Mouse (Mus musculus) heart, postnatal 4 days (tissue): ENCODE measurements around the gene Slc25a34. TPM values are rescaled to one million over a fixed set of nuclear protein-coding genes. Genes with fewer than 3 reads are reported as not detected.

Experiments used
- DNase-seq: peaks from one replicate; pipeline ENCODE4 v3.0.0; 2021
- total RNA-seq, 2 experiments: library from RNA; stranded (reverse); gene quantifications; 2 replicates each; pipeline ENCODE4 v1.2.3; 2021

Slc25a34 gene
- 10 to 100 TPM; 32.5 to 33.6 TPM for total RNA-seq

DNA sequence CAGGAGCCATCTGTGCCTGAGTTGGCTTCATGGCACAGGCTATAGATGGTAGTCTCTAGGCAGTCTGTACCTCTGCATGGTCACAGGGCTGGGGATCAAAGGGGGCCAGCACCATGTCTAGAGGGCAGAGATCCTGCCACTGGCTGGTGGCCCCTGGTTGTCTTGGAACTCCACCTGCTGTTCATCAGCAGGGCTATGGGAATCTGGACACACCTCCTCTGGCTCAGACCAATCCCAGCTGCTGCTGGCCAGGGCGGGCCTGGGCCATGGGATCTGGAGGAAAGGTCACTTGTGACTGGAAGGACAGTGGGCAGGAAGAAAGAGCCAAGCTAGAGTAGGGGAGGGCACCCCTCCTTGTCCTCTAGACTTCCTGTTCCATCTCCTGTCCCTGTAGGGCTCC, at the start of gene Slc25a34:
TSS of gene Slc25a34 (minus strand) at position 156 of the 400 bp plus-strand sequence.
- DNase-seq: peak; percentile 83

GRCm38 (mm10) chr4:141672325-141672724, 48.7 kb upstream of the Slc25a34 start:
- DNase-seq: no peak

DNA sequence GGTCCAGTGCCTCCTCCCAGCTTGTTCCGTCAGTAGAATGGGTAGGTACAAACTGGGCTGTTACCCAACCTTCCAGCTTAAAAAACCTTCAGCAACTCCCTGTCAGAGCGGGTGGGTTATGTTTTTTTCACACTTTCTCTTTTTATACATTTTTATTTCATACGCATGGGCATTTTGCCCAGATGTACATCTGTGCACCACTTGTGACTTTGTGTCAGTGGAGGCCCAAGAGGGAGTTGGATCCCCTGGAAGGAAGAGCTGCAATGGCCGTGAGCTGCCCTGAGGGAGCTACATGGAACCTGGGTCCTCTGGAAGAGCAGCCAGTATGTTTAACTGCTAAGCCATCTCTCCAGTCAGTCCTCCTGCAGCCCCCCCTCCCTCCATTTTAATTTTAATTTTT, 47.8 kb upstream of the Slc25a34 start:
- DNase-seq: no peak

DNA sequence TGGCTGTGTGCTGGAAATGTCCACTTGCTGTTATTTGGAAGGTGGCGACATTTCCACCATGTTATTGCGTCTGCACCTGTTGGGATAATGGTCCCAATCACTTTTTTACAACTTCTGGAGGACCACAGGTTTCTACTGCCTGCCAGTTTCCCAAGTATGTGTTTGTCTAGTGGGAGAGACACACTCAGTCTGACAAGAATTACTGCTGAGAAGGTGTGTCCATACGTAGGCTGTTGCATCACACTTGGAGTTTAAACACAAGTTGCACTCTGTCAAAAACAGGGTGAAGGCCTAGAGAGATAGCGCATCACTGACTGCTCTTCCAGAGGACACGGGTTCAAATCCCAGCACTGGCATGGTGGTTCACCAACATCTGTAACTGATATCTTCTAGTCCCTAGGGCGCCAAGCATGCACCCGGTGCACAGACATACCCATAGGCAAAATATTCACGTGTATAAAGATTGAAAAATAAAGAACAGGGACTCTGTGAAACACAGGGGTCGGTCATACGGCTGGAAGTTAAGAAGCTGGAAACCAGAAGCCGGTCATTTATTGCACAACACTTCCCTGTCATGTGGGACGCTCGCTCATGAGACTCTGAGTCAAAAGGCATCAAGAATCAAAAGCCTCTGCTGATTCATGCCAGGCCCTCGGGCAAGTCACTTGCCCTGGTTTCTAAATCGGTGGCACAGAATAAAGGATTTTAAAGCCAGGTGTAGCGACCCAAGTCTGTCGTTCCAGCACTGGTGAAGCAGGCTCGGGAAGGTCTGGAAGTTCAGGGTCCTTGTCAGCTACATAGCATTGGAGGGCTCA, 46.5 kb upstream of the Slc25a34 start:
- no peak for DNase-seq

GRCm38 (mm10) chr4:141664799-141665198, 41.2 kb upstream of the Slc25a34 start, which contains the start of gene Plekhm2:
TSS of gene Plekhm2 (minus strand) at chr4:141664899.
- DNase-seq: no peak

DNA sequence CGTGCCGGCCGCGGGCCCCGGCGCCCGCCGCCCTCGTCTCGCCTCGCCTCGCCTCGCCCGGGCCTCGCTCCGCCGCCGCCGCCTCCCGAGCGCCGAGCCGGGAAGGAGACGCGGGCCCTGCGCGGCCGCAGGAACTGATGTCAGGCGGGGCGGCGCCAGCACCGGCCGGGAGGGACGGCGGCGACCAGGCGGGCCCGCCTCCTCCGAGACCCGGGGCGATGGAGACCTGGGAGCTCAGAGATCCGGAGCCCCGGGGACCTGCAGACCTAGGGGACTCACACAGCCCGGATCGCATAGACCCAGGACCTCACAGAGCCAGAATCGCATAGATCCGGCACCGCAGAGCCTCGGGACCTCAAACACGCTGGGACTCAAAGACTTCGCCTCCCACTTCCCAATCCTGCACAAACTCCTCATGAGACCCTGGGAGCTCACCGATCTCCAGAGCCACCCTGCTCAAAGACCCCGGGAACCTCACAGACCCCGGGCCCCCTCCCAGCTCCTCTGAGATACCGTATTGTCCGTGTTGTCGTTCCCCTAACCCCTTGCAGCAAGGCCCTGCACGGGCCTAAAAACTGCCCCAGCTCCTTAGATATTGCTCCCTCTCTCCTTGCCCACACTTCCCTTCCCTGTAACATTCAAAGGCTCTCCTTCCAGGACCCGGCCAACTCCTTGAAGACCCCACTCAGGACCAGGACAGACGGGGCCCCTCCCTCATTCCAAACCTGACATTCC, 40.6 kb upstream of the Slc25a34 start:
- peak; percentile 81 for DNase-seq

DNA sequence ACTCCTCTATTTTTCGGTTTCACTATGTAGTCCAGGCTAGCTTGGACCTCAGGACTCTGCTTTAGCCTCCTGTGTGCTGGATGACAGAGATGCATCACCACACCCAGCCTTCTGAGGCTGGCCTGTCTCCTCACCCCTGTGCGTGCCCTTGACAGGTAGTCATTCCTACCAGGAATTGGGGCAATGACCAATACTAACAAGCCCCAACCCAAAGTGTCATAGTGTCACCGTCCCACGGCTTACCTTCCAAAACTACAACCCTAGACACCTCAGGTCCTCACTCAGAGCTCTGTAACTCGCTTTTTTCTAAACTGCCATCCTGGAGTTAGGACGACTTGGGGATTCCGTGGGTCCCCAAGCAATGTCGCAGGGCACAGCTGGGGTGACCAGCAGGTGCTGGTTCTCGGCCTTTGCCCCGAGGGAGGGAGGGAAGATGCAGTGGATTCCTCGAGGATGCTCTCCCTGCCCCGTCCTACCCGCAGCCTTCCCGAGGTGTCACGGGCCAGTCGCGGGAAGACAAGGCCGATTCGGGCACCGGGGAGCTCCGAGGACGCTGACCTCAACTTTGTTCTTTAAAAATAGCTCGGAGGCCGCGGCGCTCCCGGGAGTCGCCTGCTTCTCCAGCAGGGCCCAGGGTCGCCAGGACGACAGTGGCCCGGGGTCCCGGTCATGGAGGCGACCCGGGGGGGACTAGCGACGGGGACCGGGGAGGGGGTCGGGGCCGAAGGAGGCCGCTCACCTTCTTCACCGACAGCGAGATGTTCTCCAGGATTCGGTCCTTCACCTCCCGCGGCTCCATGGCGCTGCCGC, 39.7 kb upstream of the Slc25a34 start:
- DNase-seq: peak; percentile 63

- no peak for DNase-seq
Measured at GRCm38 (mm10) chr4:141660884-141661283, 37.3 kb upstream of the Slc25a34 start.

DNA sequence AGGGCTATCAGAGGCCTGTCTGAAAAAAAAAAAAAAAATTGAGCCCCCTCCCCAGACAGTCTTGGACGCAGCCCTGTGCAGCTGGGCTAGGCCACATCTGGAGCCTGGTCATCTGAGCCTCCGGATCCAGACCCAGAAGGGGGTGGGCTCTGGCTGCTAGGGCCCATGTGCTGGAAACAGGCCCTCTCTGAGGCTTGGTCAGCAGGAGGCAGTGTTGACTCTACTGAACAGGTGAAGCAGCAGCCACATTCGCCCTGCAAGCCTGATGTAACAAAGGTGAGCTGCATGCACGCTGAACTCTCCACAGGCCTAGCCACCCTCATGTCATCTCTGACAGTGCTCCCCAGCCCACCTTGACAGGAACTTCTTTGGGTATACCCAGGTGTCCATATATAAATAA, 36.1 kb upstream of the Slc25a34 start:
- peak; percentile 53 for DNase-seq

DNA sequence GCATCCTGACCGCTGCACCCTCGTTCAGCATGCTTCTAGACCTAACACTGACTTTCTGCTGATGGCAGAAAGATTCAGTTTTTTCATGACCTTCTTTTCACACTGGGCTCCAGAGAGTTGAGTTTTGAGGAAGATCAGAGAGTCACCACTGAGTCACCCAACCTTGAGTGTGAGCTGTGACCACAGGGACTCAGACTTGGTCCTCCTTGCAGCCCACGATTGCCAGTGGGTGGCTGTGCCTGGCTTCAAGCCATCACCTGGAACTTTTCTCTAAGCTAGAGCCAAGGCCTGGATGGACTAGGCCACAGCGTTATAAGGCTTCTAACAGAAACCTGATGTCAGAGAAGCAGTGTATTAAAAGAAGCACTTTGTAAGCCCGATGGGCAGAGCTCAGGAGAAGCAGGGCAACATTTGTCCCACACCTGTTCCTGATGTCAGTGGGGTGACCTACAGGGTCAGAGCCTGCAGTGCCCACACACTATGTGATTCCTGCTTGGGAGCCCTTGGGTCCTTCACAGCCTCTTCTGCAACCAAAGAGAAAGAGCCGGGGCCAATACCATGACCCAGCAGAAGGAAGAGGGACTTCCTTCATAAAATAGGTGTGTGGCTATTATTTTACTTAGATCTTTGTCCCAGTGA, 35.3 kb upstream of the Slc25a34 start:
- no peak for DNase-seq

GRCm38 (mm10) chr4:141656932-141657331, 33.3 kb upstream of the Slc25a34 start:
- no peak for DNase-seq

- no peak for DNase-seq
Measured at GRCm38 (mm10) chr4:141655908-141656608, 32.4 kb upstream of the Slc25a34 start.

DNA sequence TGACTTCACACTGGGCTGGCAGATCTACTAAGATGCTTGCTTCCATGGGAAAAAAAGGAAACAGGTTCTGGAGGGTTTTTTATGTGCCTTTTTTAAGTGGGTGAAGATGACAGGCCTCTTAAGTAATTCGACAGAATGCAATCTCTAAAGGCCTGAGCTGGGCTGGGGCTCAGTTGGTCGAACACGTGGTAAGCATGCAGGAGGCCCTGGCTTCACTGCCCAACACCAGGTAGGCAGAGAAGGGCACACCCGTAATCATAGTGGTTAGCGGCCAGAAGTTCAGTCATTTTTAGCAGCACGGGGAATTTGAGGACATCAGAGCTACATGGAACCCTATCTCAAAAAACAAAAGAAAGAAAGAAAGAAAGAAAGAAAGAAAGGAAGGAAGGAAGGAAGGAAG, 30.9 kb upstream of the Slc25a34 start:
- DNase-seq: no peak

- DNase-seq: no peak
Measured at GRCm38 (mm10) chr4:141653813-141654212, 30.2 kb upstream of the Slc25a34 start.

DNA sequence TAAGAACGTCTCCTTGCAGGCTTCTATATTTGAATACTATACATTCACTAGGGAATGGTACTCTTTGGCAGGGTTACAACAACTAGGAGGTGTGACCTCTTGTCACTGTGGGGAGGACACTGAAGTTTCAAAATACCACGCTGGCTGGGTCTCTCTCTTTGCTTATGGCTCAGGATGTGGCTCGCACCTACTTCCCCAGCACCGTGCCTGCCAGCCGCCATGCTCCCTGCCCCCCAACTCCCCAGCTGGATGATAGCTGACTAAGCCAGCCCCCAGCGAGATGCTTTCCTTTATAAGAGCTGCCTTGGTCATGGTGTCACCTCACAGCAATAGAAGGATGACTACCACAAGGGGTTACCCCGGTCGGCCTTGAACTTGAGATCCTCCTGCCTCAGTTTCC, 29.4 kb upstream of the Slc25a34 start:
- no peak for DNase-seq

GRCm38 (mm10) chr4:141651944-141652343, 28.3 kb upstream of the Slc25a34 start:
- no peak for DNase-seq

DNA sequence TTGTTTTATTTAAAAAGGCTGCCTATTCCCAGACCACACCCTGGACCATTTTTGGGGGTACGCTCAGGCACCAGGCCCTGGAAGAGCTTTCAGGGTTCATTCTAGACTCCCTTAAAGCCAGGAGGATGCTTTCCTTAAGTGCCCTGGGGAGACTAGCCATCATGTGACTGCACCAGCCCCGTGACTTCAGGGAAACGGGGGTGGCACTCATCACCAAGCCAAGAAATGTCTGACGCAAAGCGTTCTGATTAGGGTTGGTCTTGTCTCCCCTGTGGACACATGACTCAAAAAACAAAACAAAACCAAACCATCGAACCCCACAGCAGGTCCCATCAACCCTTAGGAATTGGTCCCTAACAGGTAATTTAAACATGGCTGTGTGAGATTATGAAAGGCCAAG, 27.7 kb upstream of the Slc25a34 start:
- DNase-seq: no peak

DNA sequence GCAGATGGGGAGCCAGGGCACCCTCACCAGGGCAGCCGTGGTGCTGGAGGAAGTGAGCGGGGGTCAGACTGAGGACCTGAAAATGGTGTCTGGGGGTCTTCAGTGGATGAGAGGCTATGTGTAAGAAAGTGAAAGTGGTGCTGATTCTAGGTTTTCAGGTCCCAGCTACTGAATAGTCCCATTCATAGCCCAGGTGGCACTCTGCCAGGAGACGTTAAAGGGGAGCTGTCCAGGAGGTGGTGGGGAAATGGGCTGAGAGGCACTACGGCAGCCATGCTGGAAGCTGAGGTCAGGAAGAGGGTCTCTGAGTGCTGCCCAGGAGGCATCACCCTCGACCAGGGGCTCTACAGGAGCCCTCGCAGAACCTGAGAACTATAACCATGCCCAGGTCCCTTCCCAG, 25.6 kb upstream of the Slc25a34 start:
- DNase-seq: peak; percentile 61

DNA sequence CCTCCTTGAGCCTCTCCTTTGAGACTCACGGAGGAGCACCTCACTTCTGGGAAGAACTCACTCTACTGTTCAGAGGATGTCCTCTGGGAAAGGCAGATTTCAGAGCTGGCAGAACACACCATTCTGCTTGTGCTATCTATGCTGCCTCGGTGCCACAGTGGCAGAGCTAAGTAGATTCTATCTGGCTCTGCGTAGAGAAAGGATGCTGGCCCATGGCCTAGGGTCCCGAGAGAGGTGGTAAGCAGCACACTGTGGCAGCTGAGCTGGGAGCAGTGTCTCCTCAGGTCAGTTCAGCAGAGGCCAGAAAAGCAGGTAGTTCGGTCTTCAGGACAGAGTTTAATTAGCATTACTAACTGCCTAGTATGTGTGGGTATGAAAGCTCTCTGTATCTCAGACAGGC, 24.6 kb upstream of the Slc25a34 start:
- no peak for DNase-seq

DNA sequence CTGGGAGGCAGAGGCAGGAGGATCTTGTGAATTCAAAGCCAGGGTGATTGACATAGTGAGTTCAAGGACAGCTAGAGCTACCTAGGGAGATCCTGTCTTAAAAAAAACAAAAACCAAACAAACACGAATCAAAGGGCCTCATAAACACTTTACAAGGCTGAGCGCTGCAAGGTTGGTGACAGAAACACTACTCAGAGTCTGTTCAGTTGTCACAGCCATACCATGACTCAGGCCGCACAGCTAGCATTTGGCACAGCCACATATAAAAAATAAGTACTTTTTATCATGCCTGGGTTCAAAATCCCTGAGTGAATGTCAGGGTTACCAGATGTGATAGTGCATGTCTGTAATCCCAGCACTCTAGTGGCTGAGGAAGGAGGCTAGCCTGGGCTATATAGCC, 23.6 kb upstream of the Slc25a34 start:
- no peak for DNase-seq

- DNase-seq: no peak
Measured at GRCm38 (mm10) chr4:141645988-141646387, 22.4 kb upstream of the Slc25a34 start.
